Comparison of ENCODE assay signal across 16 mouse cellular contexts in genomic region chr7:72971506-72972267, GRCm38 (mm10).
DNase-seq lines count a peak whose midpoint lies in the region; ATAC-seq and TF ChIP-seq lines count a peak whose summit lies in the region.
"Had no signal": no experiment of that assay in that cellular context is flagged by ENCODE, and none has a peak within 500 bp of the region (broad histone marks: within the 10 kb centered on the region; RNA-seq: fewer than 3 reads in every experiment).

No protein-coding gene starts in this region.

- no peaks in the 10 kb centered on the region for H3K36me3 ChIP-seq in liver, adult 2 months (ENCODE audit: control insufficient read depth, insufficient read depth, low read length)
- H3K36me3 ChIP-seq in liver, embryonic 11.5 days (ENCODE audit: control insufficient read depth, insufficient read depth, low read length), result no peaks in the 10 kb centered on the region
- H3K36me3 ChIP-seq in embryonic facial prominence, embryonic 10.5 days (replicated peaks), result no peaks in the 10 kb centered on the region
- H3K36me3 ChIP-seq: hindbrain, embryonic 13.5 days; limb, embryonic 15.5 days; neural tube, embryonic 13.5 days had no signal

- no peak for TF ChIP-seq CTCF in liver, adult 2 months (IDR thresholded peaks at IDR 0.05; ENCODE audit: low read depth, low read length)

- TF ChIP-seq POLR2A in liver, adult 2 months (IDR thresholded peaks at IDR 0.05; ENCODE audit: extremely low read depth, insufficient read depth, low read length), result no peak

- H3K4me2 ChIP-seq in liver, embryonic 11.5 days, result no peak overlapping the region
- H3K4me2 ChIP-seq: hindbrain, embryonic 13.5 days; limb, embryonic 15.5 days; neural tube, embryonic 13.5 days had no signal

- no peaks in the 10 kb centered on the region for H3K79me2 ChIP-seq in liver, adult 2 months (ENCODE audit: control insufficient read depth, insufficient read depth, low read length)

- no peaks in the 10 kb centered on the region for H3K27me3 ChIP-seq in liver, adult 2 months (ENCODE audit: control insufficient read depth, insufficient read depth, low read length)
- no peaks in the 10 kb centered on the region for H3K27me3 ChIP-seq in liver, embryonic 11.5 days (replicated peaks; ENCODE audit: control insufficient read depth, insufficient read depth, low read length)
- H3K27me3 ChIP-seq in embryonic facial prominence, embryonic 10.5 days (replicated peaks; ENCODE audit: low read depth, poor library complexity, severe bottlenecking), result no peaks in the 10 kb centered on the region
- H3K27me3 ChIP-seq: hindbrain, embryonic 13.5 days; limb, embryonic 15.5 days; neural tube, embryonic 13.5 days had no signal

- ATAC-seq in liver, embryonic 11.5 days (replicated peaks; ENCODE audit: low FRiP score), result no peak

- no peak overlapping the region for H3K9ac ChIP-seq in liver, adult 2 months (ENCODE audit: low read depth, low read length)
- H3K9ac ChIP-seq in liver, embryonic 11.5 days (ENCODE audit: low read depth, low read length), result no peak overlapping the region
- H3K9ac ChIP-seq: hindbrain, embryonic 13.5 days; limb, embryonic 15.5 days; neural tube, embryonic 13.5 days had no signal

- H3K9me3 ChIP-seq in liver, embryonic 11.5 days (ENCODE audit: control insufficient read depth, low read length), result no peaks in the 10 kb centered on the region
- no peaks in the 10 kb centered on the region for H3K9me3 ChIP-seq in embryonic facial prominence, embryonic 10.5 days
- H3K9me3 ChIP-seq: hindbrain, embryonic 13.5 days; limb, embryonic 15.5 days; neural tube, embryonic 13.5 days had no signal

- H3K27ac ChIP-seq in liver, adult 2 months (replicated peaks; ENCODE audit: insufficient read depth, low read depth, low read length), result peak overlapping the region; percentile 19; the same call in 1 of the 2 replicates
- H3K27ac ChIP-seq in liver, embryonic 11.5 days (ENCODE audit: low read depth, low read length), result no peak overlapping the region
- H3K27ac ChIP-seq in embryonic facial prominence, embryonic 10.5 days (replicated peaks), result no peak overlapping the region
- H3K27ac ChIP-seq: hindbrain, embryonic 13.5 days; limb, embryonic 15.5 days; macrophage; neural tube, embryonic 13.5 days had no signal

- peaks cover 16% of the 10 kb centered on the region for H3K4me1 ChIP-seq in liver, adult 2 months (ENCODE audit: control insufficient read depth, insufficient read depth, low read length)
- H3K4me1 ChIP-seq in liver, embryonic 11.5 days (replicated peaks; ENCODE audit: control insufficient read depth, insufficient read depth, low read length), result no peaks in the 10 kb centered on the region
- no peaks in the 10 kb centered on the region for H3K4me1 ChIP-seq in embryonic facial prominence, embryonic 10.5 days
- H3K4me1 ChIP-seq: hindbrain, embryonic 13.5 days; limb, embryonic 15.5 days had no signal

- 33% methylated on average over 5 of the region's 5 CpGs for WGBS in liver, adult 2 months
- 79% methylated on average over 5 of the region's 5 CpGs for WGBS in liver, embryonic 11.5 days
- 89% methylated on average over 5 of the region's 5 CpGs for WGBS in embryonic facial prominence, embryonic 10.5 days

- DNase-seq in gastrocnemius, adult 18-20 months (ENCODE audit: low spot score), result peak; percentile 18
- no peak for DNase-seq in gastrocnemius, postnatal 25 days
- peak; percentile 90 for DNase-seq in liver, adult 2 months (ENCODE audit: extremely low read depth, low read depth, low spot score)
- DNase-seq in liver, embryonic 11.5 days (ENCODE audit: low spot score), result no peak
- peak; percentile 24 for DNase-seq in brain, adult 2 months (ENCODE audit: low read depth, low spot score)
- peak; percentile 3 for DNase-seq in lung, postnatal 25 days (ENCODE audit: low spot score)
- no peak for DNase-seq in left cerebral cortex, adult 11 months (ENCODE audit: low spot score)
- no peak for DNase-seq in embryonic facial prominence, embryonic 10.5 days (ENCODE audit: low spot score)
- DNase-seq: kidney, adult 11 months; kidney, postnatal 10 days; right cerebral cortex, postnatal 25 days; thymus, adult 2 months had no signal

- no peak overlapping the region for H3K4me3 ChIP-seq in liver, adult 2 months (ENCODE audit: insufficient read depth, low read depth, low read length)
- H3K4me3 ChIP-seq in liver, embryonic 11.5 days (ENCODE audit: low read depth, low read length), result no peak overlapping the region
- H3K4me3 ChIP-seq in embryonic facial prominence, embryonic 10.5 days, result no peak overlapping the region
- H3K4me3 ChIP-seq: hindbrain, embryonic 13.5 days; limb, embryonic 15.5 days; neural tube, embryonic 13.5 days had no signal

Comparison
In these comparisons a context has a peak if more than half of its experiments do, and no peak if none do; other contexts are left out.
1. DNase-seq: peak in gastrocnemius, adult 18-20 months (single experiment), liver, adult 2 months (single experiment), brain, adult 2 months (single experiment) and lung, postnatal 25 days (single experiment); none in gastrocnemius, postnatal 25 days (single experiment), liver, embryonic 11.5 days (single experiment), left cerebral cortex, adult 11 months (single experiment) and embryonic facial prominence, embryonic 10.5 days (single experiment).